Mouse (Mus musculus): ENCODE data around the gene 2610318N02Rik. TPM values are rescaled to one million over a fixed set of nuclear protein-coding genes. Genes with fewer than 3 reads are reported as not detected.

Gene 2610318N02Rik
- polyA plus RNA-seq, 1 experiment from 2014 or later = 71.6 TPM

DNA sequence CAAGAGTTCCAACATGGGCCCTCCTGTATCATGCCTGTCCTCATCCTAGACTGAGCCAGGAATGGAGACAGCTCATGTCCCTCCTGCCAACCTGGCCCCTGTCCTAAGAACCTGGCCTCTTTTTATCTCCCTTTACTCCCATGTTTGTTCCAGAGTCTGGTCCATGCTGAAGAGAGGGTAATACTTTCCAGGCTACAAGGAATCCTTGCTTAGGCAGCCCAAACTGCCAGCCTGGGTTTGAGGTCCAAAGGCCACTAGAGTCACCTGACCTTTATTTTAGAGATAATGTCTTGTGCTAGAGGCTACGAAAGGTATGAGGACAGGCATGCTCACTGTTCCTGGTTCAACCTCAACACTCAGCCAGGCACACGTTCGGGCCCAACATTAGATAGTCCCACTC is 28.0 kb downstream of the 2610318N02Rik start:
- 98% methylated on average over 3 of the region's 3 CpGs for WGBS
- Histone ChIP-seq H3K9me3 (no peaks in the 10 kb centered on the region), H3K27me3 (no peaks in the 10 kb centered on the region), H3K9ac (replicated peaks) (no peak overlapping the region), H3K27ac (replicated peaks) (no peak overlapping the region), H3K4me1 (no peaks in the 10 kb centered on the region), H3K4me2 (replicated peaks) (no peak overlapping the region), H3K36me3 (peaks cover 93% of the 10 kb centered on the region), H3K4me3 (no peak overlapping the region)
- no peak for ATAC-seq (ENCODE audit: low FRiP score, low read depth)

DNA sequence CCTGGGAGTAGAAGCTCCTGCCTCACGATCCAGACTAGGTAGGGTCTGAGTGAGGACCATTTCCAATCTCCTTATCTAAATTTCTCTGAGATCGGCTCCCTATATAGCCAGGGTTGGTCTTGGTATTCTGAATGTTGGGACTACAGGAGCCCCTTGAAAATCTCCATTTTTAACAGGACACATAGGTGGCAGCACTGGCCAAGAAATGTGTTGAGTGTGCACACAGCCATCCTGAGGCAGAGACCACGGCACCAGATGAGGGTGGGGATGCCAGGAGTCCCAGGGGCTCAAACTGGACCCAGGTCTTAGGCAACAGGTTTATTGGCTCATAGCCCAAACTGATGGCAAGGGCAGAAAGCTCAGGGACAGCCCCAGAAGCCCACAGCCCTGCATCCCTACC is 36.6 kb downstream of the 2610318N02Rik start:
- Histone ChIP-seq H3K4me2 (replicated peaks) (no peak overlapping the region), H3K27ac (replicated peaks) (no peak overlapping the region), H3K9ac (replicated peaks) (no peak overlapping the region), H3K4me1 (no peaks in the 10 kb centered on the region), H3K27me3 (no peaks in the 10 kb centered on the region), H3K9me3 (no peaks in the 10 kb centered on the region), H3K36me3 (peaks cover 100% of the 10 kb centered on the region), H3K4me3 (no peak overlapping the region)
- 82% methylated on average over 3 of the region's 3 CpGs for WGBS
- ATAC-seq (ENCODE audit: low FRiP score, low read depth) = no peak

DNA sequence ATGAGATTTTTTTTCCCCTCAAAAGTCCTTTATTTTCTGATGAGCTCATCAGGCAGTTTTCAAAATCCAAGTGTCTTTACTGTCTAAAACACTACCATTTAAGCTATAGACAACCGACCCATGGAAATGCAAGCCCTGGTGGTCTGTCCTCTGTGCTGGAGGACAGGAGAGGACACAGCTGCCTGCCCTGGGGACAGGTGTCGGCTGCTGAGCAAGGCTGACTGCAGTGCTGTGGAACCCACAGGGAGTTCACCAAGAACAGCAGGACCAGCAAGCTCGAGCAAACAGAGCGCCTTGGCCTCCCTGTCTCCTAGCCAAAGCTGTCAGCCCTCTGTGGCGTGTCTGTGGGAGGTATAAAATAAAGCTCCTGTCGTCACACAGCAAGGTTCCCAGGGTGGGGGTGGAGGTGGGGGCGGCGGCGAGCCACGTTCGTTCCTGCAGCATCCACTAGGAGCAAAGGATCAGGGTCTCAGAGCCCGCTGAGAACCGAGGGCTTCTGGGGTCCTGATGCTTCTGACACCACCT is 38.2 kb downstream of the 2610318N02Rik start:
- Histone ChIP-seq H3K4me3 (no peak overlapping the region), H3K4me2 (replicated peaks) (no peak overlapping the region), H3K9ac (replicated peaks) (no peak overlapping the region), H3K4me1 (no peaks in the 10 kb centered on the region), H3K9me3 (no peaks in the 10 kb centered on the region), H3K27ac (replicated peaks) (no peak overlapping the region), H3K27me3 (no peaks in the 10 kb centered on the region), H3K36me3 (peaks cover 100% of the 10 kb centered on the region)
- ATAC-seq (ENCODE audit: low FRiP score, low read depth) = no peak
- 76% methylated on average over 13 of the region's 13 CpGs for WGBS

DNA sequence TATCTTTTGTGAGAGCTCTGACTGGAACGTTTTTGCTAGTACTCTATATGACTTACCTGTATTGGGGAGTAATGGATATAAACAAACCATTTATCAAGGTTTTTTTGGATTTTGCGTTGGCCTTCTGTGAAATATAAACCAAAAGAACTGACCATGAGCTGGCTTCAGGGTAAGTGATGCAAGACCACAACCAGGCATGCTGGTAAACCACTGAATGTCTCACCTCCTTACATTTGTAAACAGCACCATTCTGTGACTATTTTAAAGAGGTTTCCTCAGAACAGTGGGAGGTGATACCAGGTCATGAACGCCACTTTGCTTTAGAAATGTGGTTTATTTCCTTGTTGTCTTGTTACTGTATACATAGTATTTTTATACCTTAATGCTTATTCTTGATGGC is 38.7 kb downstream of the 2610318N02Rik start:
- H3K36me3 ChIP-seq = peaks cover 100% of the 10 kb centered on the region

DNA sequence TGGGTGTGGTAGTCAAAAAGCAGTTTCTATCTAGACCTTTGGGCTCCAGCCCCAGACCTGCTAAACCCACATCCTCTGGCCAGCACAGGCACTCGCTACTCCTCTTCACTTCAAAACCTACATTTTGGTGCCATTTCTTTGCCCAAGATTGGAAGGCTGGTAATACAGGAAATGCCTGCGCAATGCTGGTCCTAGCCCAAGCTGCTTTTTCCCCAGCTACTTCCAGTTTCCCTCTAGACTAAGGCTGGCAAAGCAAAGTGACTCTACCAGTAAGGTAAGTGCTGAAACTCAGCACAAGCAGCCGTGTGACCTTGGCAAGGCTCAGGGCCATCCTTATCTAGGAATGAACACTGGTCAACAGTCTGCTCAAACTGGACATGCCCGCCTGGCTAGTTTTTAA is 39.3 kb downstream of the 2610318N02Rik start:
- WGBS = 96% methylated on average over 4 of the region's 4 CpGs
- no peak for ATAC-seq (ENCODE audit: low FRiP score, low read depth)

More for the DNA sequence above, 38.7 kb downstream of the 2610318N02Rik start:
- no peaks in the 10 kb centered on the region for H3K27me3 ChIP-seq
- no peak for ATAC-seq (ENCODE audit: low FRiP score, low read depth)
- H3K9me3 ChIP-seq = no peaks in the 10 kb centered on the region
- no peak overlapping the region for H3K4me3 ChIP-seq
- H3K4me1 ChIP-seq = no peaks in the 10 kb centered on the region
- H3K9ac ChIP-seq (replicated peaks) = no peak overlapping the region
- no peak overlapping the region for H3K27ac ChIP-seq (replicated peaks)
- WGBS = 89% methylated on average over 3 of the region's 3 CpGs
- H3K4me2 ChIP-seq (replicated peaks) = no peak overlapping the region

DNA sequence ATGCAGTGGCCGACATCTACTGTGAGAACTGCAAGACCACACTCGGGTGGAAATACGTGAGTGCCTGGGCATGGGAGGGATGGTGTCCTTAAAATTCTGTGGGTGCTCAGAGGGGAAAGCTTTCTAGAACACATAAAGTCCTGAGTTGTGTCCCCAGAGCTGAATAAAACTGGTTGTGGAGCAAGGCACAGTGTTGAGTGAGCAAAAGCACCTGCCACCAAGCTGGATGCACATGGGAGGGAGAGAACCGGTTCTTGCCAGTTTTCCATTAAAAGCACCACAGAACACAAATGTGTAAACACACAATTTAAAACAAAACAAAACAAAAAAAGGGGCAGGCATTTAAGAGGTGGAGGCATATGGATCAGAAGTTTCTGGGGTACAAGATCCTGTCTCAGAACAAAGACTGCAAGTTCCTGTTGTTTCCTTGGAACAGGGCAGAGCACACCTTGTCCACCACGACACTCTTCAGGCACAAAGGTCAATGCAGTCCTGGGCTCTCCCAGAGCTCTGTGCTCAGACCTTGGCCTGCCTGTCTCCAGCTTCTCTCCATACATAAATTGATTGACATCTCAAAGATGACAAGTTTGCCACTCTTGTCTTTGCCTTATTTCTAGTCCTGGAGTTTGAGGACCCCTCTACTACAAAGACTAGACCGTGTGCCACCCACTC is 42.7 kb downstream of the 2610318N02Rik start:
- Histone ChIP-seq H3K4me3 (no peak overlapping the region), H3K4me1 (no peaks in the 10 kb centered on the region), H3K27me3 (no peaks in the 10 kb centered on the region), H3K9ac (replicated peaks) (no peak overlapping the region), H3K27ac (replicated peaks) (no peak overlapping the region), H3K36me3 (peaks cover 88% of the 10 kb centered on the region), H3K4me2 (replicated peaks) (no peak overlapping the region), H3K9me3 (no peaks in the 10 kb centered on the region)
- 88% methylated on average over 6 of the region's 6 CpGs for WGBS
- ATAC-seq (ENCODE audit: low FRiP score, low read depth) = no peak

More for the DNA sequence above, 39.3 kb downstream of the 2610318N02Rik start:
- Histone ChIP-seq H3K9me3 (no peaks in the 10 kb centered on the region), H3K9ac (replicated peaks) (no peak overlapping the region), H3K4me3 (no peak overlapping the region), H3K27me3 (no peaks in the 10 kb centered on the region), H3K36me3 (peaks cover 100% of the 10 kb centered on the region), H3K4me2 (replicated peaks) (no peak overlapping the region), H3K4me1 (no peaks in the 10 kb centered on the region), H3K27ac (replicated peaks) (no peak overlapping the region)

DNA sequence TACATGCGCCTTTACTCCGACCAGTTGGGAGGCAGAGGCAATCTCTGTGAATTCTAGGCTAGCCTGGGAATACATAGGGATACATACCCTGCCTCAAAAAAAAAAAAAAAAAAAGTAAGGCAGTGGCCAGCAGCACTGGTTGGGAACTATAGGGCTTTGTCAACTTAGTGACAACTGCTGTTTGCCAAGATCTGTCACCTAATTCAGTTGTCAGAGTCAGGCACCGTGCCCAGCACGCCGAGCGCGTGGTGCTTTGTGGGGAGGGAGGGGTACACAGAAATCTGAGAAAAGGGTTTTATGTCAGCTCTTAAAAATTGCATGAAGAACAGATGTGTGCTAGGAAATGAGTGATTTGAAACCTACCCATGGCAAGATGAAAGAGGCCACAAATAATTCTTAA is 46.9 kb downstream of the 2610318N02Rik start:
- H3K9me3 ChIP-seq = no peaks in the 10 kb centered on the region
- no peak overlapping the region for H3K27ac ChIP-seq (replicated peaks)
- H3K9ac ChIP-seq (replicated peaks) = no peak overlapping the region
- no peak overlapping the region for H3K4me3 ChIP-seq
- H3K36me3 ChIP-seq = peaks cover 83% of the 10 kb centered on the region
- WGBS = 90% methylated on average over 7 of the region's 7 CpGs
- H3K4me2 ChIP-seq (replicated peaks) = no peak overlapping the region
- ATAC-seq (ENCODE audit: low FRiP score, low read depth) = no peak
- H3K27me3 ChIP-seq = no peaks in the 10 kb centered on the region
- no peaks in the 10 kb centered on the region for H3K4me1 ChIP-seq

DNA sequence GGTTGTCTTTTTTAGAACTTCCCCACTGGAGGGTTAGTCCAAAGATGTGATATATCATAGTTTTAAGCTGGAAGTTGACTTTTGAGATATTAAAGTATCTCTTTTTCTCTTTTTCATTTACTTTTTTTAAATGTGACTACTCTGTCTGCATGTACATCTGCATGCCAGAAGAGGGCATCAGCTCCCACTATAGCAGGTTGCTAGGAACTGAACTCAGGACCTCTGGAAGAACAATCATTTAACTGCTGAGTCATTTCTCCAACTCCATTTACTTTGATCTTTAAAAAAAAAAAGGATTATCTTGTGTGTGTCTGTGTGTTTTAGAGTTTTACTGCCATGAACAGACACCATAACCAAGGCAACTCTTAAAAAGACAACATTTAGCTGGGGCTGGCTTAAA is 48.1 kb downstream of the 2610318N02Rik start:
- Histone ChIP-seq H3K4me1 (0 out of 2 replicates have a peak, but pooled peaks cover 1% of the 10 kb centered on the region), H3K4me2 (replicated peaks) (no peak overlapping the region), H3K9ac (replicated peaks) (no peak overlapping the region), H3K27me3 (no peaks in the 10 kb centered on the region), H3K4me3 (no peak overlapping the region), H3K9me3 (no peaks in the 10 kb centered on the region), H3K27ac (replicated peaks) (no peak overlapping the region), H3K36me3 (peaks cover 81% of the 10 kb centered on the region)
- no peak for ATAC-seq (ENCODE audit: low FRiP score, low read depth)

DNA sequence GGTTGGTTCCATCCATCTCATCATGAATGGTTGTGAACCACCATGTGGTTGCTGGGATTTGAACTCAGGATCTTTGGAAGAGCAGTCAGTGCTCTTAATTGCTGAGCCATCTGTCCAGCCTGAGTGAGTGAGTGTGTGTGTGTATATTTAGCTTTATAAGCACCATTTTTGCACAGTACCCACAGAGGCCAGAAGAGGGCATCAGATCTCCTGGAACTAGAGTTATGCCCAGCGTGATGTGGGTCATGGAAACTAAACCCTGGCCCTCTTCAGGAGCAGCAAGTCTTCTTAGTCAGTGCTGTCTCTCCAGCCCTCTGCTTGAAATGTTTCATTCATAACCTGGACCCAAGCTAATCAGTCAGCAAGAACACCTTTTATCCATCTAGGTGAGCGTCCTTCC is 48.7 kb downstream of the 2610318N02Rik start:
- H3K36me3 ChIP-seq = peaks cover 76% of the 10 kb centered on the region
- H3K4me2 ChIP-seq (replicated peaks) = no peak overlapping the region
- WGBS = 96% methylated on average over 2 of the region's 2 CpGs
- no peak overlapping the region for H3K9ac ChIP-seq (replicated peaks)
- ATAC-seq (ENCODE audit: low FRiP score, low read depth) = no peak
- H3K4me3 ChIP-seq = no peak overlapping the region
- H3K9me3 ChIP-seq = no peaks in the 10 kb centered on the region
- H3K27ac ChIP-seq (replicated peaks) = no peak overlapping the region
- no peaks in the 10 kb centered on the region for H3K27me3 ChIP-seq
- peaks cover 5% of the 10 kb centered on the region for H3K4me1 ChIP-seq

DNA sequence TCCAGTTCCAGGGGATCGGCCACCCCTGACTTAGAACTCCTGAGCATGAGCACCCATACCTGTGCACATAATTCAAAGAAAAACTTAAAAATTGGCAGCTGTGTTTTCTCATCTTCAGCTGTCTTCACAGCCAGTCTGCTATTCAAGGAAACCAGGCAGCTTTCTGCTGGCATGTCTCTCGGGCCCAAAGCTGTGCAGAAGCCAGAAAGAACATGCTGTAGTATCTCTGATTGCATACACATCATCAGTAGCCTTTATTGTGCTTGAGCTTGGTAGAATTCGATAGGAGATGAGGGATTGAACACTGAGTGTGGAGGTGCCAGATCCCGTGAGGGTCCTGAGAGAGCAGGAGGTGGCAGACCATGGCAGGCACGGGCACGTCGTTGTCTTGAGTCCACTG is 52.0 kb downstream of the 2610318N02Rik start:
- no peak overlapping the region for H3K9ac ChIP-seq (replicated peaks)
- WGBS = 94% methylated on average over 7 of the region's 7 CpGs
- H3K4me3 ChIP-seq = no peak overlapping the region
- H3K9me3 ChIP-seq = no peaks in the 10 kb centered on the region
- no peak overlapping the region for H3K4me2 ChIP-seq (replicated peaks)
- H3K27ac ChIP-seq (replicated peaks) = no peak overlapping the region
- no peaks in the 10 kb centered on the region for H3K27me3 ChIP-seq
- H3K36me3 ChIP-seq = peaks cover 54% of the 10 kb centered on the region
- H3K4me1 ChIP-seq = peaks cover 12% of the 10 kb centered on the region
- ATAC-seq (ENCODE audit: low FRiP score, low read depth) = no peak

DNA sequence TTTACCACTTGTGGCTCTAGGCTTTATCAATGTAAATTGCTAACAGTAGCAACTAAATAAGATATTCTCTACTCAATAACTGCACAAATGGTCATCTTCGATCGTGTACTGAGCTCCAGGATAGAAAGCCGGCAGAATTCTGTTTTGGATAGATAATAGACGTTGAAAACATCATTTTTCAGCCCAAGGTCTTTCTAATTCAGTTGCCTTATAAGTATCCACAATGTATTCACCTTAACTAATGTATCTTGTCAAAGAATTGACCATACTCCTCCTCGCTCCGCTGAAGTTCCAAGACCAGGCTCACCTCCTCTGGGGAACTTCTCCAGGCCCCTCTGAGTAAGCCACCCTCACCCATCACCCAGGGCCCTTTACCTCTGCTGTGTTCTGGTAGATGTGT is 54.3 kb downstream of the 2610318N02Rik start:
- H3K9ac ChIP-seq (replicated peaks) = peak overlapping the region; percentile 91
- H3K9me3 ChIP-seq = no peaks in the 10 kb centered on the region
- no peak for ATAC-seq (ENCODE audit: low FRiP score, low read depth)
- peaks cover 36% of the 10 kb centered on the region for H3K36me3 ChIP-seq
- peaks cover 12% of the 10 kb centered on the region for H3K4me1 ChIP-seq
- H3K27me3 ChIP-seq = no peaks in the 10 kb centered on the region
- H3K4me2 ChIP-seq (replicated peaks) = peak overlapping the region; percentile 67
- WGBS = 50% methylated on average over 6 of the region's 6 CpGs
- H3K27ac ChIP-seq (replicated peaks) = no peak overlapping the region
- H3K4me3 ChIP-seq = peak overlapping the region; percentile 77

DNA sequence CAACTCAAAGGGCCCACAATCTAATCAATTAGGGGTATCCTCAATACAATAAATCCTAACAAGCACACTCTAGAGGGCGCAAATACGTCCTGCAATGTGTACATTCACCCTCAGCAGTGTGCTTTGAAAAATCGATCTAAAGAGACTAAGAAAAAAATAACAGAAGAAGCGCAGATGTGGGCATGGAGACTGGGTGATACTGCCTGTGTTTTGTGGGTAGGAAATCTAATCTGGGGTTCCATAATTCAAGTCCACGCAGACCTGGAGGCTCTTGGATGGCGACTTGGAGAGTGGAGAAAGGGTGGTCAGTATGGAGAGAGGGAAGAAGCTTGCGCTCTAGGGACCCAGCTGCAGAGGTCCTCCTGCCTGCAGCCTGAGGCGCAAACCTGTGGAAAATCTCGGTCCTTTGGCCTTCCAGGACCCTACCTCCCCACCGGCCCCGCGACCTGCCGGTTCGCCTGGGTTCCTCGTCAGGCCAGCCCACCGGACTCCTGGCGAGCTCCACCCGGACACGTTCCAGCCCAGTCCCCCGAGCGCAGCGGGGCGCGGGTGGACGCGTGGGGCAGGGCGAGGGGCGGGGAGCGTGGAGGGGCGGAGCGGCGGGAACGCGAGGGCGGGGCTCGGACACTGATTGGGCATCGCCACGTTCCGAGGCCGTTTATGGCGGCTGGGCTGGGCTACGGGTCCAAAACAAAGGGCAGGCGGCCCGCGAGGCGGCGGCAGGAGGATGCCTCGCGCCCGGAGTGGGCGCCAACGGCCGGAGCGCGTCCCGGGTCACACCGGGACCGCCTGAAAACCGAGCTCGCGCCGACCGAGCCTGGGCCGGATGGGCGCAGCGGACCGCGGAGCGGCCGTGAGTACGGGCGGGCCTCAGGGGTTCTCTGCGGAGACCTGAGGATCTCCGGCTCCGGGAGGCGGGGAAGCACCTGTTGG is 55.2 kb downstream of the 2610318N02Rik start, which contains the start of gene Ypel1:
TSS of gene Ypel1 (plus strand) at position 186 of the 933 bp plus-strand sequence.
- peak within 1 kb of the TSS; percentile 77 for H3K4me3 ChIP-seq
- ATAC-seq (ENCODE audit: low FRiP score, low read depth) = peak; percentile 96
- peaks cover 12% of the 10 kb centered on the region for H3K4me1 ChIP-seq
- no peaks in the 10 kb centered on the region for H3K9me3 ChIP-seq
- H3K27ac ChIP-seq (replicated peaks) = peak within 1 kb of the TSS; percentile 87
- peak within 1 kb of the TSS; percentile 67 for H3K4me2 ChIP-seq (replicated peaks)
- H3K27me3 ChIP-seq = no peaks in the 10 kb centered on the region
- H3K9ac ChIP-seq (replicated peaks) = peak within 1 kb of the TSS; percentile 91
- WGBS = under 1% methylated on average over 69 of the region's 76 CpGs
- peaks cover 27% of the 10 kb centered on the region for H3K36me3 ChIP-seq
